Mouse (Mus musculus) neural tube, embryonic 12.5 days (tissue): ENCODE data around the gene Fstl5. TPM values are rescaled to one million over a fixed set of nuclear protein-coding genes. Genes with fewer than 3 reads are reported as not detected.
A peak's percentile ranks its signal among the peaks of the same experiment; 100 is the strongest.

Experiments used
- ATAC-seq: fragments of 200-750 bp; cut with Nextera tagmentation; 2 replicates; pipeline ENCODE4 v1.8.0; 2017; ENCODE audit warnings: low read depth, mild to moderate bottlenecking, moderate TSS enrichment, moderate library complexity; ENCODE audit not compliant: low FRiP score
- H3K27ac ChIP-seq: fragments of 300-500 bp; sonication (generic); 2 replicates; pipeline ENCODE4 v1.5.1; 2016
- H3K27me3 ChIP-seq: fragments of 300-500 bp; sonication (generic); replicated peaks from 2 replicates; pipeline ENCODE4 v1.6.1; 2016; ENCODE audit warnings: mild to moderate bottlenecking
- H3K36me3 ChIP-seq: fragments of 300-500 bp; sonication (generic); 2 replicates; pipeline ENCODE4 v1.6.1; 2016; ENCODE audit warnings: mild to moderate bottlenecking
- H3K4me1 ChIP-seq: fragments of 300-500 bp; sonication (generic); 2 replicates; pipeline ENCODE4 v1.6.1; 2016
- H3K4me2 ChIP-seq: fragments of 300-500 bp; sonication (generic); replicated peaks from 2 replicates; pipeline ENCODE4 v1.6.1; 2016; ENCODE audit warnings: mild to moderate bottlenecking
- H3K4me3 ChIP-seq: fragments of 300-500 bp; sonication (generic); 2 replicates; pipeline ENCODE4 v1.5.1; 2016
- H3K9ac ChIP-seq: fragments of 300-500 bp; sonication (generic); 2 replicates; pipeline ENCODE4 v1.6.1; 2016; ENCODE audit warnings: mild to moderate bottlenecking
- H3K9me3 ChIP-seq: fragments of 300-500 bp; sonication (generic); 2 replicates; pipeline ENCODE4 v1.6.1; 2016; ENCODE audit warnings: mild to moderate bottlenecking
- WGBS: fragments of 180-500 bp; shearing (Covaris S2); methylation state at CpG from one replicate; pipeline ENCODE4 v1.1.7; 2016; 5-methylcytosine and 5-hydroxymethylcytosine counted together
- polyA plus RNA-seq: library from polyadenylated mRNA; unstranded; fragments of >200 nt; fragmentation: Nextera tagmentation; extraction: Ambion mirVana; gene quantifications from 2 replicates; pipeline ENCODE4 v1.2.1, GENCODE M21; 2016

The Fstl5 gene
- polyA plus RNA-seq, 1 experiment from 2014 or later, result 27.2 TPM

GRCm38 (mm10) chr3:76572920-76573541 is 499.0 kb downstream of the Fstl5 start:
- Histone ChIP-seq H3K27me3 (no peaks in the 10 kb centered on the region), H3K4me3 (no peak overlapping the region), H3K4me2 (no peak overlapping the region), H3K27ac (no peak overlapping the region), H3K36me3 (no peaks in the 10 kb centered on the region), H3K4me1 (no peaks in the 10 kb centered on the region), H3K9ac (no peak overlapping the region), H3K9me3 (no peaks in the 10 kb centered on the region)
- 41% methylated on average over 3 of the region's 3 CpGs for WGBS
- ATAC-seq, result peak; percentile 70; the same call in 1 of the 2 replicates

GRCm38 (mm10) chr3:76593148-76593547 is 519.1 kb downstream of the Fstl5 start:
- Histone ChIP-seq H3K4me3 (no peak overlapping the region), H3K9me3 (no peaks in the 10 kb centered on the region), H3K4me1 (no peaks in the 10 kb centered on the region), H3K27ac (no peak overlapping the region), H3K9ac (no peak overlapping the region), H3K4me2 (no peak overlapping the region), H3K27me3 (no peaks in the 10 kb centered on the region), H3K36me3 (no peaks in the 10 kb centered on the region)
- ATAC-seq, result no peak
- WGBS, result 75% methylated on average over 4 of the region's 4 CpGs

GRCm38 (mm10) chr3:76620044-76620443 is 546.0 kb downstream of the Fstl5 start:
- no peak overlapping the region for H3K4me2 ChIP-seq
- no peak overlapping the region for H3K9ac ChIP-seq
- H3K9me3 ChIP-seq, result no peaks in the 10 kb centered on the region
- WGBS, result 95% methylated on average over 1 of the region's 1 CpGs
- H3K4me3 ChIP-seq, result no peak overlapping the region
- ATAC-seq, result no peak
- no peaks in the 10 kb centered on the region for H3K27me3 ChIP-seq
- H3K4me1 ChIP-seq, result no peaks in the 10 kb centered on the region
- no peaks in the 10 kb centered on the region for H3K36me3 ChIP-seq
- H3K27ac ChIP-seq, result no peak overlapping the region

DNA sequence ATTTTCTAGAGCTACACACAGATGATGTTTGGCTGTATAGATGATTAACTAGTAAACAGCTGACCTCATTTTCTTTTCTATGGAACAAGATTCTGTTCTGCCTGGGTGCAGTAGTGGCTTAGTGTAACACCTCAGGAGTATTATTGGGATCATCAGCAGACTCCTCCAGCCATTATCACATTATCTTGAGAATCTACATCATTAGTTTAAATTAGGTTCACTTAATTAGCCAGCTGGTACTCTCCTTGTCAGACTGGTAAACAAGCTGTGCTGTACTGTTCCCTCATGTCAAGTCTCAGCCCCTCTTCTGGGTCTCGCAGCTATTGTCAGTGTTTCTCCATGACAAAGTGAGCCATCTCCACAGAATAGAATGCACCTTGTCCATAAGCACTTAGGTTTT is 580.2 kb downstream of the Fstl5 start:
- ATAC-seq, result peak; percentile 84
- 58% methylated on average over 1 of the region's 1 CpGs for WGBS
- Histone ChIP-seq H3K27me3 (no peaks in the 10 kb centered on the region), H3K27ac (no peak overlapping the region), H3K36me3 (no peaks in the 10 kb centered on the region), H3K4me2 (no peak overlapping the region), H3K9me3 (no peaks in the 10 kb centered on the region), H3K9ac (no peak overlapping the region), H3K4me3 (no peak overlapping the region), H3K4me1 (no peaks in the 10 kb centered on the region)

- Histone ChIP-seq H3K9ac (no peak overlapping the region), H3K4me3 (no peak overlapping the region), H3K9me3 (no peaks in the 10 kb centered on the region), H3K36me3 (no peaks in the 10 kb centered on the region), H3K4me1 (no peaks in the 10 kb centered on the region), H3K4me2 (no peak overlapping the region), H3K27me3 (no peaks in the 10 kb centered on the region), H3K27ac (no peak overlapping the region)
- ATAC-seq, result no peak
- WGBS, result 70% methylated on average over 5 of the region's 5 CpGs
Measured at GRCm38 (mm10) chr3:76670859-76671258, 596.8 kb downstream of the Fstl5 start.

- Histone ChIP-seq H3K9me3 (no peaks in the 10 kb centered on the region), H3K4me3 (no peak overlapping the region), H3K4me2 (no peak overlapping the region), H3K4me1 (no peaks in the 10 kb centered on the region), H3K27ac (no peak overlapping the region), H3K27me3 (no peaks in the 10 kb centered on the region), H3K9ac (no peak overlapping the region), H3K36me3 (no peaks in the 10 kb centered on the region)
- no peak for ATAC-seq
- 87% methylated on average over 3 of the region's 3 CpGs for WGBS
Measured at GRCm38 (mm10) chr3:76676006-76676405, 601.9 kb downstream of the Fstl5 start.

DNA sequence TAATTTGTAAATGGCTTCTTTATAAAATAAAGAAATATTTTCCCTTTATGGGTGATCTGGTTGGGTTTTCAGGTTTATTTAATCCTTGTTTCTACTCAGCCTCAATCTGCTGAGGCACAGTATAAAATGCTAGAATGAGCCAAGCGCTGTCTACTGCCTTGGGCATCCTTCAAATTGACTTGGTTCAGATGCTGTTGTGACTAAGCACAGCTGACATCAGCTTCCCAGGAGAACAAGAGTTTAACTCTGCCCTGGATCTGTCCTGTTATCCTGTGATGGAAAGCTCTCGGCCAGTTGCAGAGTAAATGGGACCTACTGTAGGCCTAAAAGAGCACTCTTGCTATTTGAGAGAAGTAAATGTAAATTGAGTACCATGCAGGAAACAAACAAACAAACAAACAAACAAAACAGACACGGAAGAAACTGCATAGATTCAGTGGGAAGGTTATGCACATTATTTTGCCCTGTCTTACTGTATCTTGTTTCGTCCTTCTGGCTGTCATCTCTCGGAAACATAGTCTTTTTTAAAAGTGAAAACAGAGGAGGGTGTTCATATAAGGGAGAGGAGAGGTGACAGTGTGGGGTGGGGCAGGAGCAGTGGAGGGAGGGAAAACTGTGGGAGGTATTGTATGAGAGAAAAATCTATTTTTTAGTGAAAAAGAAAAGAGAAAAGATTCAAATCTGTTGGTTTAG is 605.9 kb downstream of the Fstl5 start:
- 78% methylated on average over 5 of the region's 5 CpGs for WGBS
- no peak for ATAC-seq
- Histone ChIP-seq H3K4me3 (no peak overlapping the region), H3K9ac (no peak overlapping the region), H3K9me3 (no peaks in the 10 kb centered on the region), H3K36me3 (no peaks in the 10 kb centered on the region), H3K4me2 (no peak overlapping the region), H3K27ac (no peak overlapping the region), H3K27me3 (no peaks in the 10 kb centered on the region), H3K4me1 (no peaks in the 10 kb centered on the region)

GRCm38 (mm10) chr3:76680546-76680883 is 606.4 kb downstream of the Fstl5 start:
- no peak overlapping the region for H3K4me3 ChIP-seq
- no peaks in the 10 kb centered on the region for H3K27me3 ChIP-seq
- no peaks in the 10 kb centered on the region for H3K36me3 ChIP-seq
- no peak overlapping the region for H3K4me2 ChIP-seq
- H3K9me3 ChIP-seq, result no peaks in the 10 kb centered on the region
- no peak overlapping the region for H3K27ac ChIP-seq
- no peak for ATAC-seq
- no peak overlapping the region for H3K9ac ChIP-seq
- WGBS, result 86% methylated on average over 2 of the region's 2 CpGs
- H3K4me1 ChIP-seq, result no peaks in the 10 kb centered on the region

GRCm38 (mm10) chr3:76697134-76697629 is 623.1 kb downstream of the Fstl5 start:
- no peaks in the 10 kb centered on the region for H3K36me3 ChIP-seq
- H3K27me3 ChIP-seq, result no peaks in the 10 kb centered on the region
- H3K9me3 ChIP-seq, result no peaks in the 10 kb centered on the region
- no peaks in the 10 kb centered on the region for H3K4me1 ChIP-seq
- H3K27ac ChIP-seq, result no peak overlapping the region
- no peak overlapping the region for H3K9ac ChIP-seq
- WGBS, result 52% methylated on average over 1 of the region's 1 CpGs
- no peak overlapping the region for H3K4me2 ChIP-seq
- H3K4me3 ChIP-seq, result no peak overlapping the region
- ATAC-seq, result no peak

DNA sequence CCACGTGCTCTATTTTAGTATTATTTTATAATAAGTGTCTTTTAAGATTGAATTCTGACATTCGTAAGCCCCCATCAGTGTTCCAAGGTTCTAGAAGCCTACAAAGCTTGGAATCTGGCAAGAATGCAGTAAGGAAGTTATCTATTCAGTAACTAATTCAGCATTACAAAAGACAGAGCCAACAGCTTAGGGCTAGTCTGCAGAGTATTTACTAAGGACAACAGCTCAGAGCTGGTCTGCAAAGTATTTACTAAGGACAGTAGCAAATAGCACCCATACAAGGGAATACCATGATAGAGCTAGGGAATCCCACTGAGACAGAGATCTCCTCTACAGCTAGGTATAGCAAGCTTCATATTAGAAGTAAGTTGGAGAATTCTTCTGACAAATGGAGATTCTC is 665.2 kb downstream of the Fstl5 start:
- Histone ChIP-seq H3K4me1 (no peaks in the 10 kb centered on the region), H3K27ac (no peak overlapping the region), H3K4me3 (no peak overlapping the region), H3K9me3 (no peaks in the 10 kb centered on the region), H3K27me3 (no peaks in the 10 kb centered on the region), H3K36me3 (no peaks in the 10 kb centered on the region), H3K4me2 (no peak overlapping the region), H3K9ac (no peak overlapping the region)
- WGBS, result 88% methylated on average over 2 of the region's 2 CpGs
- no peak for ATAC-seq

Other genes with a start within 250 kb of the Fstl5 start
- 56.1 and 61.8 TPM in 2 replicates for gene Golim4, start 117.3 kb upstream of the Fstl5 start, polyA plus RNA-seq